Mouse (Mus musculus) kidney, adult 2 months (tissue): Measurements from ENCODE around the gene Foxn3.

Experiments
- CTCF ChIP-seq: fragments of 200-500 bp; conservative IDR thresholded peaks from 2 replicates; pipeline ENCODE4 v1.5.1; 2011; ENCODE audit warnings: low read depth, mild to moderate bottlenecking, control low read depth, low read length, moderate library complexity, mixed read lengths; ENCODE audit not compliant: insufficient read depth, insufficient read length
- POLR2A ChIP-seq: fragments of 200-500 bp; IDR thresholded peaks from one replicate; pipeline ENCODE4 v1.6.1; 2011; ENCODE audit warnings: low read depth, low read length, control low read depth

DNA sequence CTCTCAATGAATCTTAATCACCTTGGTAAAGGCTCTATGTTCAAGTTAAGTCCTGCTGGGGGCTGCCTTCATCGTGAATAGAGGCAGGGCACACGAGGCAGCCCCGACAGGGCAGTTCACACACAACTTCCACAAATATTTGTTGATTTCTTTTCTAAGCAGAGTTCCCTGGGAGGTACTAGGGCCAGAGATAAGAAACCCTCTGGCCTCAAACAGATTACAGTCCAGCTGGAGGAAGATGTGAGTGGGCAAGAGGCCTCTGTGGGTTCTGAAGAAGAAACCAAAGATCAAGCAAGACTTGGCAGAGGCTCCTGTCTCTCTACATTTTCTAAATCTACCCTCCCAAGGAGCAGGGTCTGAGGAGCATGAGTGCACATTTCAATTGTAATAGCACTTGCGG is 283.1 kb downstream of the Foxn3 start:
- TF ChIP-seq POLR2A (no peak), CTCF (no peak)
